Mouse (Mus musculus) Patski (cell line): ENCODE measurements around the gene Aar2. TPM values are rescaled to one million over a fixed set of nuclear protein-coding genes. Genes with fewer than 3 reads are reported as not detected.

Experiments used
- ATAC-seq: fragments of 100-300 bp; one replicate; pipeline ENCODE4 v1.8.0; 2021
- CTCF ChIA-PET: fragments of 350-600 bp; sonication (Branson Sonifier 250); formaldehyde crosslinking; loops from one replicate; lab custom pipeline; 2022; ENCODE audit warnings: inconsistent platforms; lab: Charles Lee
- POLR2A ChIA-PET: fragments of 350-600 bp; sonication (Branson Sonifier 250); formaldehyde crosslinking; loops from one replicate; lab custom pipeline; 2022; ENCODE audit warnings: antibody characterized with exemption, inconsistent platforms; lab: Charles Lee
- DNase-seq: peaks from one replicate; pipeline ENCODE4 v3.0.0-alpha.2; 2011; ENCODE audit warnings: low read depth, low spot score
- H3K27me3 ChIP-seq: fragments of 371-371 bp; one replicate; pipeline ENCODE4 v1.5.1; 2021
- CTCF ChIP-seq: fragments of 100-300 bp; IDR thresholded peaks from one replicate; pipeline ENCODE4 v1.5.1; 2021
- in situ Hi-C: fragments of 300-500 bp; cut with MboI; formaldehyde crosslinking; loops from 3 replicates; pipeline ENCODE4 v1.11.1; 2018; ENCODE audit warnings: low pct_unique_long_range_greater_than_20kb, mixed read lengths
- polyA plus RNA-seq: library from polyadenylated mRNA; unstranded; gene quantifications from one replicate; pipeline ENCODE4 v1.2.3, GENCODE M21; 2021

The Aar2 gene
- polyA plus RNA-seq, 1 experiment from 2014 or later, result 22.0 TPM

GRCm38 (mm10) chr2:156563557-156563956 is 16.2 kb downstream of the Aar2 start:
- POLR2A ChIA-PET, result interaction anchor here (1.3 kb wide), 1 partner anchor 12 kb away, joined by 3 read pairs; no protein-coding TSS in a partner anchor
- no peaks in the 10 kb centered on the region for H3K27me3 ChIP-seq
- DNase-seq (no peak), ATAC-seq (no peak)
- CTCF ChIA-PET, result no interaction called here
- TF ChIP-seq CTCF, result no peak
- in situ Hi-C loops, result no loop called here

GRCm38 (mm10) chr2:156566512-156566911 is 19.1 kb downstream of the Aar2 start:
- in situ Hi-C loops, result no loop called here
- ChIA-PET CTCF (interaction anchor here (1.8 kb wide), 1 partner anchor 10 kb away, joined by 5 read pairs; no protein-coding TSS in a partner anchor), POLR2A (no interaction called here)
- H3K27me3 ChIP-seq, result no peaks in the 10 kb centered on the region
- no peak for DNase-seq
- no peak for TF ChIP-seq CTCF
- ATAC-seq, result no peak

- DNase-seq (no peak), ATAC-seq (no peak)
- ChIA-PET POLR2A (no interaction called here), CTCF (interaction anchor here (1.4 kb wide), 1 partner anchor 53 kb away, joined by 3 read pairs; no protein-coding TSS in a partner anchor)
- no peaks in the 10 kb centered on the region for H3K27me3 ChIP-seq
- in situ Hi-C loops, result no loop called here
- no peak for TF ChIP-seq CTCF
These were observed 21.3 kb downstream of the Aar2 start for GRCm38 (mm10) chr2:156568647-156569046.

- H3K27me3 ChIP-seq, result no peaks in the 10 kb centered on the region
- POLR2A ChIA-PET, result no interaction called here
- no peak for TF ChIP-seq CTCF
- in situ Hi-C loops, result no loop called here
- no peak for ATAC-seq
- no peak for DNase-seq
- CTCF ChIA-PET, result interaction anchor here (1.4 kb wide), 1 partner anchor 53 kb away, joined by 3 read pairs; no protein-coding TSS in a partner anchor
These were observed 21.9 kb downstream of the Aar2 start for GRCm38 (mm10) chr2:156569261-156569660.

GRCm38 (mm10) chr2:156571521-156571920 is 24.1 kb downstream of the Aar2 start:
- ATAC-seq, result no peak
- in situ Hi-C loops, result no loop called here
- CTCF ChIA-PET, result no interaction called here

GRCm38 (mm10) chr2:156576850-156577587 is 29.6 kb downstream of the Aar2 start:
- ChIA-PET POLR2A (no interaction called here), CTCF (no interaction called here)
- H3K27me3 ChIP-seq, result peaks cover 5% of the 10 kb centered on the region
- ATAC-seq (no peak), DNase-seq (no peak)
- TF ChIP-seq CTCF, result no peak
- in situ Hi-C loops, result no loop called here

More at GRCm38 (mm10) chr2:156571521-156571920, 24.1 kb downstream of the Aar2 start:
- no peak for TF ChIP-seq CTCF
- DNase-seq, result no peak
- POLR2A ChIA-PET, result no interaction called here
- H3K27me3 ChIP-seq, result no peaks in the 10 kb centered on the region

GRCm38 (mm10) chr2:156580507-156580906 is 33.1 kb downstream of the Aar2 start:
- CTCF ChIA-PET, result no interaction called here
- ATAC-seq, result no peak
- POLR2A ChIA-PET, result no interaction called here
- TF ChIP-seq CTCF, result no peak
- in situ Hi-C loops, result no loop called here
- peaks cover 10% of the 10 kb centered on the region for H3K27me3 ChIP-seq
- no peak for DNase-seq

- DNase-seq, result no peak
- TF ChIP-seq CTCF, result no peak
- no peak for ATAC-seq
- peaks cover 10% of the 10 kb centered on the region for H3K27me3 ChIP-seq
- in situ Hi-C loops, result no loop called here
- ChIA-PET POLR2A (no interaction called here), CTCF (no interaction called here)
These were observed 33.9 kb downstream of the Aar2 start for GRCm38 (mm10) chr2:156581244-156581643.

GRCm38 (mm10) chr2:156582887-156583286 is 35.5 kb downstream of the Aar2 start:
- POLR2A ChIA-PET, result no interaction called here
- DNase-seq, result no peak
- no peak for TF ChIP-seq CTCF
- peaks cover 10% of the 10 kb centered on the region for H3K27me3 ChIP-seq
- in situ Hi-C loops, result no loop called here
- ATAC-seq, result no peak
- CTCF ChIA-PET, result no interaction called here

GRCm38 (mm10) chr2:156584154-156584796 is 36.9 kb downstream of the Aar2 start:
- POLR2A ChIA-PET, result interaction anchor here (0.9 kb wide), 1 partner anchor 38 kb away, joined by 3 read pairs; no protein-coding TSS in a partner anchor
- H3K27me3 ChIP-seq, result peaks cover 10% of the 10 kb centered on the region

More at GRCm38 (mm10) chr2:156584154-156584796, 36.9 kb downstream of the Aar2 start:
- in situ Hi-C loops, result no loop called here
- TF ChIP-seq CTCF, result no peak
- ATAC-seq (no peak), DNase-seq (no peak)
- CTCF ChIA-PET, result no interaction called here
